Mouse (Mus musculus) left cerebral cortex, adult 2 months (tissue): ENCODE data around the gene Mfsd9. TPM values are rescaled to one million over a fixed set of nuclear protein-coding genes. Genes with fewer than 3 reads are reported as not detected.
"Not testable (repeated sequence)": the region's sequence is repeated elsewhere in the genome, so short reads cannot be mapped to it uniquely, and the experiment has no call there.

Source experiments
- DNase-seq, 2 experiments: peaks; one replicate each; pipeline ENCODE4 v3.0.0; 2021 to 2022; ENCODE audit warnings: low spot score in 2 of 2, mixed read lengths in 1 of 2; ENCODE audit errors: extremely low spot score in 1 of 2
- H3K27ac ChIP-seq: fragments of 200-600 bp; 2 replicates; pipeline ENCODE4 v1.8.1; 2022
- H3K4me3 ChIP-seq: fragments of 200-600 bp; 2 replicates; pipeline ENCODE4 v1.8.1; 2022
- CTCF ChIP-seq: fragments of 200-600 bp; IDR thresholded peaks from 2 replicates; pipeline ENCODE4 v1.8.1; 2022; ENCODE audit warnings: antibody characterized with exemption, mild to moderate bottlenecking, moderate library complexity
- intact Hi-C: fragments of 180-260 bp; cut with DNase I; formaldehyde crosslinking; loops from one replicate; pipeline ENCODE4 v1.15.1; 2025
- total RNA-seq, 2 experiments: library from RNA; stranded (reverse); gene quantifications; 2 replicates each; pipeline ENCODE4 v1.2.3; 2021

The Mfsd9 gene
- total RNA-seq, 2 experiments from 2014 or later = 4.0 to 4.5 TPM

- H3K4me3 ChIP-seq = no peak overlapping the region
- no peak overlapping the region for H3K27ac ChIP-seq
- no peak for DNase-seq
- no peak for TF ChIP-seq CTCF
- intact Hi-C loops = no loop called here
Measured at GRCm38 (mm10) chr1:40774040-40774439, 16.4 kb downstream of the Mfsd9 start.

GRCm38 (mm10) chr1:40773234-40773633 is 17.3 kb downstream of the Mfsd9 start:
- TF ChIP-seq CTCF = no peak
- no peak overlapping the region for H3K4me3 ChIP-seq
- no peak overlapping the region for H3K27ac ChIP-seq
- no peak for DNase-seq
- intact Hi-C loops = no loop called here

GRCm38 (mm10) chr1:40771196-40771970 is 19.1 kb downstream of the Mfsd9 start:
- intact Hi-C loops = no loop called here
- DNase-seq = no peak
- H3K27ac ChIP-seq = no peak overlapping the region
- no peak for TF ChIP-seq CTCF
- no peak overlapping the region for H3K4me3 ChIP-seq

- Histone ChIP-seq H3K27ac (no peak overlapping the region), H3K4me3 (no peak overlapping the region)
- DNase-seq = no peak
- intact Hi-C loops = no loop called here
- no peak for TF ChIP-seq CTCF
Measured at GRCm38 (mm10) chr1:40769331-40769894, 21.1 kb downstream of the Mfsd9 start.

- intact Hi-C loops = loop anchor here (1.0 kb wide), 1 partner anchor 189 kb away; no protein-coding TSS in a partner anchor
Measured at GRCm38 (mm10) chr1:40768606-40769005, 21.9 kb downstream of the Mfsd9 start.

GRCm38 (mm10) chr1:40767588-40767987 is 22.9 kb downstream of the Mfsd9 start:
- Histone ChIP-seq H3K27ac (no peak overlapping the region), H3K4me3 (no peak overlapping the region)
- no peak for DNase-seq
- intact Hi-C loops = no loop called here
- TF ChIP-seq CTCF = no peak

More at GRCm38 (mm10) chr1:40768606-40769005, 21.9 kb downstream of the Mfsd9 start:
- TF ChIP-seq CTCF = peak; percentile 71
- DNase-seq = peak; percentile 23 to 48
- Histone ChIP-seq H3K4me3 (no peak overlapping the region), H3K27ac (no peak overlapping the region)

- no peak for DNase-seq
- intact Hi-C loops = no loop called here
- TF ChIP-seq CTCF = no peak
- no peak overlapping the region for H3K4me3 ChIP-seq
- H3K27ac ChIP-seq = no peak overlapping the region
Measured at GRCm38 (mm10) chr1:40765521-40765920, 25.0 kb downstream of the Mfsd9 start.

- intact Hi-C loops = loop anchor here (1.0 kb wide), 1 partner anchor 184 kb away; the partner anchor contains the start of gene Slc9a4
- Histone ChIP-seq H3K27ac (no peak overlapping the region), H3K4me3 (no peak overlapping the region)
- no peak for DNase-seq
- TF ChIP-seq CTCF = no peak
Measured at GRCm38 (mm10) chr1:40764701-40765275, 25.7 kb downstream of the Mfsd9 start.

- intact Hi-C loops = loop anchor here (1.0 kb wide), 1 partner anchor 184 kb away; the partner anchor contains the start of gene Slc9a4
- Histone ChIP-seq H3K27ac (no peak overlapping the region), H3K4me3 (no peak overlapping the region)
- peak; percentile 26 for TF ChIP-seq CTCF
- DNase-seq = no peak
Measured at GRCm38 (mm10) chr1:40764042-40764441, 26.4 kb downstream of the Mfsd9 start.

GRCm38 (mm10) chr1:40759751-40760445 is 30.6 kb downstream of the Mfsd9 start:
- Histone ChIP-seq H3K4me3 (no peak overlapping the region), H3K27ac (no peak overlapping the region)
- no peak for TF ChIP-seq CTCF
- intact Hi-C loops = no loop called here
- DNase-seq = no peak

GRCm38 (mm10) chr1:40746089-40746488 is 44.4 kb downstream of the Mfsd9 start:
- no peak for DNase-seq
- Histone ChIP-seq H3K4me3 (no peak overlapping the region), H3K27ac (no peak overlapping the region)
- TF ChIP-seq CTCF = no peak
- intact Hi-C loops = no loop called here

GRCm38 (mm10) chr1:40740739-40741138 is 49.7 kb downstream of the Mfsd9 start:
- no peak overlapping the region for H3K27ac ChIP-seq

GRCm38 (mm10) chr1:40738246-40738645 is 52.2 kb downstream of the Mfsd9 start:
- intact Hi-C loops = not testable (repeated sequence)

More at GRCm38 (mm10) chr1:40740739-40741138, 49.7 kb downstream of the Mfsd9 start:
- TF ChIP-seq CTCF = no peak
- intact Hi-C loops = no loop called here
- no peak overlapping the region for H3K4me3 ChIP-seq
- no peak for DNase-seq

More at GRCm38 (mm10) chr1:40738246-40738645, 52.2 kb downstream of the Mfsd9 start:
- H3K4me3 ChIP-seq, H3K27ac ChIP-seq, DNase-seq: not testable (repeated sequence)
